Mouse (Mus musculus) left cerebral cortex, postnatal 4 days (tissue): Measurements from ENCODE around the gene C2. TPM values are rescaled to one million over a fixed set of nuclear protein-coding genes. Genes with fewer than 3 reads are reported as not detected.
A peak's percentile ranks its signal among the peaks of the same experiment; 100 is the strongest.
"Not testable (repeated sequence)": the region's sequence is repeated elsewhere in the genome, so short reads cannot be mapped to it uniquely, and the experiment has no call there.

Source experiments
- DNase-seq: peaks from one replicate; pipeline ENCODE4 v3.0.0-alpha.2; 2022
- intact Hi-C: fragments of 180-260 bp; cut with DNase I; formaldehyde crosslinking; loops from one replicate; pipeline ENCODE4 v1.15.1; 2025
- total RNA-seq, 2 experiments: library from RNA; stranded (reverse); gene quantifications; 2 replicates each; pipeline ENCODE4 v1.2.3; 2021

The C2 gene
- total RNA-seq, 2 experiments from 2014 or later: 2.1 to 3.2 TPM

GRCm38 (mm10) chr17:34911945-34912351, 13.9 kb upstream of the C2 start:
- intact Hi-C loops: no loop called here
- peak; percentile 69 for DNase-seq

- DNase-seq: no peak
- intact Hi-C loops: no loop called here
Observed at GRCm38 (mm10) chr17:34910982-34911381, 12.9 kb upstream of the C2 start.

- no peak for DNase-seq
- intact Hi-C loops: no loop called here
Observed at GRCm38 (mm10) chr17:34902895-34903294, 4.8 kb upstream of the C2 start.

GRCm38 (mm10) chr17:34901948-34902347, 3.9 kb upstream of the C2 start:
- DNase-seq, intact Hi-C loops: not testable (repeated sequence)

GRCm38 (mm10) chr17:34900826-34901225, 2.8 kb upstream of the C2 start:
- DNase-seq, intact Hi-C loops: not testable (repeated sequence)

GRCm38 (mm10) chr17:34899890-34900243, 1.8 kb upstream of the C2 start:
- intact Hi-C loops: no loop called here
- DNase-seq: no peak

GRCm38 (mm10) chr17:34899053-34899889, 1.2 kb upstream of the C2 start:
- peak; percentile 46 for DNase-seq
- intact Hi-C loops: no loop called here

- DNase-seq: peak; percentile 57
- intact Hi-C loops: no loop called here
Observed at GRCm38 (mm10) chr17:34898706-34899052, 614 bp upstream of the C2 start.

GRCm38 (mm10) chr17:34897373-34898159, 499 bp downstream of the C2 start:
- DNase-seq: no peak
- intact Hi-C loops: no loop called here

GRCm38 (mm10) chr17:34896366-34896765, 1.7 kb downstream of the C2 start:
- intact Hi-C loops: no loop called here
- DNase-seq: no peak

GRCm38 (mm10) chr17:34895724-34896123, 2.3 kb downstream of the C2 start:
- no peak for DNase-seq
- intact Hi-C loops: no loop called here

- DNase-seq: peak; percentile 57
- intact Hi-C loops: loop anchor here (5.0 kb wide), 1 partner anchor 43 kb away; the partner anchor contains the start of genes Nelfe and Skiv2l
Observed at GRCm38 (mm10) chr17:34894801-34895530, 3.1 kb downstream of the C2 start.

- DNase-seq: peak; percentile 98
- intact Hi-C loops: loop anchor here (5.0 kb wide), 1 partner anchor 42 kb away; the partner anchor contains the start of genes Nelfe and Skiv2l
Observed at GRCm38 (mm10) chr17:34894074-34894597, 3.9 kb downstream of the C2 start.

- no peak for DNase-seq
- intact Hi-C loops: loop anchor here (5.0 kb wide), 1 partner anchor 41 kb away; the partner anchor contains the start of genes Nelfe and Skiv2l
Observed at GRCm38 (mm10) chr17:34893072-34893824, 4.8 kb downstream of the C2 start.

- intact Hi-C loops: loop anchor here (5.0 kb wide), 1 partner anchor 39 kb away; the partner anchor contains the start of genes Nelfe and Skiv2l
- no peak for DNase-seq
Observed at GRCm38 (mm10) chr17:34891377-34891776, 6.7 kb downstream of the C2 start.

GRCm38 (mm10) chr17:34890074-34890743, 7.9 kb downstream of the C2 start:
- intact Hi-C loops: loop anchor here (5.0 kb wide), 1 partner anchor 38 kb away; the partner anchor contains the start of genes Nelfe and Skiv2l
- DNase-seq: no peak

- intact Hi-C loops: no loop called here
Observed at GRCm38 (mm10) chr17:34887942-34888341, 10.1 kb downstream of the C2 start.

GRCm38 (mm10) chr17:34885615-34886014, 12.4 kb downstream of the C2 start:
- DNase-seq: no peak
- intact Hi-C loops: no loop called here

More at GRCm38 (mm10) chr17:34887942-34888341, 10.1 kb downstream of the C2 start:
- DNase-seq: no peak

- no peak for DNase-seq
- intact Hi-C loops: no loop called here
Observed at GRCm38 (mm10) chr17:34884704-34885103, 13.4 kb downstream of the C2 start.
